Mouse (Mus musculus) urinary bladder, postnatal 10 days (tissue): ENCODE results near the gene Rpl5.

ENCODE experiments used
- DNase-seq: peaks from one replicate; pipeline ENCODE4 v3.0.0; 2022; ENCODE audit warnings: low spot score

Rpl5 gene

GRCm38 (mm10) chr5:107943526-107943925, 43.2 kb downstream of the Rpl5 start:
- no peak for DNase-seq

GRCm38 (mm10) chr5:107946475-107946874, 46.2 kb downstream of the Rpl5 start:
- no peak for DNase-seq

- DNase-seq, result no peak
These were observed 47.2 kb downstream of the Rpl5 start for GRCm38 (mm10) chr5:107947548-107947947.

GRCm38 (mm10) chr5:107948899-107949298, 48.6 kb downstream of the Rpl5 start:
- no peak for DNase-seq

GRCm38 (mm10) chr5:107949607-107950006, 49.3 kb downstream of the Rpl5 start:
- DNase-seq, result no peak

GRCm38 (mm10) chr5:107950643-107951042, 50.3 kb downstream of the Rpl5 start:
- DNase-seq, result no peak
